Mouse (Mus musculus) mature B cell (primary cell): ENCODE results near the gene H2-DMb1.

Source experiments
- in situ Hi-C: fragments of 300-500 bp; cut with MboI; formaldehyde crosslinking; loops from 2 replicates; pipeline ENCODE4 v1.14.3; 2019

H2-DMb1 gene

GRCm38 (mm10) chr17:34123111-34123510 lies 29.8 kb upstream of the H2-DMb1 start:
- in situ Hi-C loops: no loop called here

GRCm38 (mm10) chr17:34123518-34123917 lies 29.4 kb upstream of the H2-DMb1 start:
- in situ Hi-C loops: no loop called here

- in situ Hi-C loops: no loop called here
Measured at GRCm38 (mm10) chr17:34124649-34125048, 28.2 kb upstream of the H2-DMb1 start.

- in situ Hi-C loops: no loop called here
Measured at GRCm38 (mm10) chr17:34126826-34127420, 25.9 kb upstream of the H2-DMb1 start.

GRCm38 (mm10) chr17:34127475-34127874 lies 25.4 kb upstream of the H2-DMb1 start:
- in situ Hi-C loops: no loop called here

GRCm38 (mm10) chr17:34128264-34128937 lies 24.5 kb upstream of the H2-DMb1 start:
- in situ Hi-C loops: no loop called here

- in situ Hi-C loops: no loop called here
Measured at GRCm38 (mm10) chr17:34128944-34129791, 23.7 kb upstream of the H2-DMb1 start.

- in situ Hi-C loops: loop anchor here (5.0 kb wide), 1 partner anchor 37 kb away; no protein-coding TSS in a partner anchor
Measured at GRCm38 (mm10) chr17:34130073-34130947, 22.6 kb upstream of the H2-DMb1 start.

GRCm38 (mm10) chr17:34131911-34132310 lies 21.0 kb upstream of the H2-DMb1 start:
- in situ Hi-C loops: loop anchor here (5.0 kb wide), 1 partner anchor 35 kb away; no protein-coding TSS in a partner anchor

- in situ Hi-C loops: loop anchor here (5.0 kb wide), 1 partner anchor 34 kb away; no protein-coding TSS in a partner anchor
Measured at GRCm38 (mm10) chr17:34133289-34133688, 19.6 kb upstream of the H2-DMb1 start.

GRCm38 (mm10) chr17:34134451-34134850 lies 18.4 kb upstream of the H2-DMb1 start:
- in situ Hi-C loops: loop anchor here (5.0 kb wide), 1 partner anchor 33 kb away; no protein-coding TSS in a partner anchor

- in situ Hi-C loops: no loop called here
Measured at GRCm38 (mm10) chr17:34135297-34136224, 17.3 kb upstream of the H2-DMb1 start.

GRCm38 (mm10) chr17:34137601-34138000 lies 15.3 kb upstream of the H2-DMb1 start:
- in situ Hi-C loops: no loop called here

GRCm38 (mm10) chr17:34138655-34139054 lies 14.2 kb upstream of the H2-DMb1 start:
- in situ Hi-C loops: no loop called here

GRCm38 (mm10) chr17:34139416-34139815 lies 13.5 kb upstream of the H2-DMb1 start:
- in situ Hi-C loops: no loop called here

GRCm38 (mm10) chr17:34140240-34140639 lies 12.6 kb upstream of the H2-DMb1 start:
- in situ Hi-C loops: no loop called here

GRCm38 (mm10) chr17:34141448-34141847 lies 11.4 kb upstream of the H2-DMb1 start:
- in situ Hi-C loops: no loop called here

GRCm38 (mm10) chr17:34142456-34143010 lies 10.3 kb upstream of the H2-DMb1 start:
- in situ Hi-C loops: no loop called here

- in situ Hi-C loops: no loop called here
Measured at GRCm38 (mm10) chr17:34143033-34143432, 9.8 kb upstream of the H2-DMb1 start, which contains the start of gene H2-DMb2. Gene H2-DMb2, plus strand, starts transcription at chr17:34143307.

- in situ Hi-C loops: no loop called here
Measured at GRCm38 (mm10) chr17:34143461-34143860, 9.4 kb upstream of the H2-DMb1 start.
